Mouse (Mus musculus) embryonic facial prominence, embryonic 14.5 days (tissue): ENCODE measurements around the gene Dpy19l3. TPM values are rescaled to one million over a fixed set of nuclear protein-coding genes. Genes with fewer than 3 reads are reported as not detected.

Experiments
- ATAC-seq: fragments of 200-750 bp; cut with Nextera tagmentation; 2 replicates; pipeline ENCODE4 v1.8.0; 2017; ENCODE audit warnings: low read depth, moderate number of reproducible peaks, moderate TSS enrichment
- DNase-seq: peaks from one replicate; pipeline ENCODE4 v3.0.0-alpha.2; 2015; ENCODE audit warnings: low spot score
- H3K27ac ChIP-seq: fragments of 300-500 bp; sonication (generic); replicated peaks from 2 replicates; pipeline ENCODE4 v1.5.1; 2014; ENCODE audit warnings: low read depth, mild to moderate bottlenecking, low read length, moderate library complexity
- H3K27me3 ChIP-seq: fragments of 300-500 bp; sonication (generic); replicated peaks from 2 replicates; pipeline ENCODE4 v1.6.1; 2014; ENCODE audit warnings: low read length; ENCODE audit not compliant: control insufficient read depth, insufficient read depth
- H3K36me3 ChIP-seq: fragments of 300-500 bp; sonication (generic); 2 replicates; pipeline ENCODE4 v1.6.1; 2014; ENCODE audit warnings: low read length, mixed read lengths; ENCODE audit not compliant: control insufficient read depth, insufficient read depth
- H3K4me1 ChIP-seq: fragments of 300-500 bp; sonication (generic); 2 replicates; pipeline ENCODE4 v1.6.1; 2014; ENCODE audit warnings: antibody characterized with exemption, low read length; ENCODE audit not compliant: control insufficient read depth, insufficient read depth
- H3K4me2 ChIP-seq: fragments of 300-500 bp; sonication (generic); 2 replicates; pipeline ENCODE4 v1.6.1; 2014; ENCODE audit warnings: low read depth, mild to moderate bottlenecking, low read length, moderate library complexity, mixed read lengths
- H3K4me3 ChIP-seq: fragments of 300-500 bp; sonication (generic); 2 replicates; pipeline ENCODE4 v1.5.1; 2014; ENCODE audit warnings: low read depth, mild to moderate bottlenecking, low read length
- H3K9ac ChIP-seq: fragments of 300-500 bp; sonication (generic); 2 replicates; pipeline ENCODE4 v1.6.1; 2014; ENCODE audit warnings: low read depth, mild to moderate bottlenecking, low read length, moderate library complexity, mixed read lengths
- H3K9me3 ChIP-seq: fragments of 300-500 bp; sonication (generic); 2 replicates; pipeline ENCODE4 v1.6.1; 2016; ENCODE audit warnings: low read length; ENCODE audit not compliant: control insufficient read depth
- WGBS: fragments of 180-500 bp; shearing (Covaris S2); extraction: QIAGEN DNeasy Blood & Tissue Kit; methylation state at CpG from one replicate; pipeline ENCODE4 v1.1.7; 2014; 5-methylcytosine and 5-hydroxymethylcytosine counted together
- polyA plus RNA-seq: library from polyadenylated mRNA; unstranded; fragments of >200 nt; fragmentation: Nextera tagmentation; extraction: Ambion mirVana; gene quantifications from 2 replicates; pipeline ENCODE4 v1.2.1, GENCODE M21; 2014

Dpy19l3 gene
- polyA plus RNA-seq, 1 experiment from 2014 or later: 34.9 TPM

DNA sequence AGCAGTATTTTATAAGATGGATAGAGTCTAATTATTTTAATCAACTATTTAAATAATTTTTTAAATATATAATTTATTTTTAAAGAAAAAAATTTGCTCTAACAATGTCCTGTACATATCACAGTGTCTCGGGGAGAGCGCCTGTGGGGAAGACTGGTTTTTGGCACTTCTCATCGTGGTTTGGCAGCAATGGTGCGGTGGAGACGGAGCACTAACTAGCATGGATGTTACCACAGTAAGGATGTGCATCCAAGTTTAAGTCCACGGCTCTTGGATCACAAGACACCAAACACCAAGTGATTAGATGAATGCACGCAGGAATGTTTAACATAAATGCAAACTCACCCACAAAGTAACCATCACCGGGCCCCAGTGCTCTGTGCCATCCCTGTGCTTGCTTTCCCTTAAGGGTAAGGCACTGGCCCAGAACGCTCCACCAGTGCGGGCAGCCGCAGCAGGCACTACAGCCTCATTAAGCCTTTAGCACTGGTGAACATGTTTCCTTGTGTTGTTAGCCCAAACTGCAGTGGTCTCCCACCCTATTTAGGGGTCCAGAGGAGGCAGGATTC, 65.4 kb downstream of the Dpy19l3 start:
- H3K4me2 ChIP-seq: no peak overlapping the region
- H3K4me1 ChIP-seq: peaks cover 13% of the 10 kb centered on the region
- no peaks in the 10 kb centered on the region for H3K9me3 ChIP-seq
- no peak overlapping the region for H3K4me3 ChIP-seq
- H3K9ac ChIP-seq: no peak overlapping the region
- DNase-seq (peak; percentile 80), ATAC-seq (peak; percentile 55; the same call in 1 of the 2 replicates)
- 60% methylated on average over 11 of the region's 11 CpGs for WGBS
- no peaks in the 10 kb centered on the region for H3K27me3 ChIP-seq
- H3K36me3 ChIP-seq: peaks cover 23% of the 10 kb centered on the region; the same call in 1 of the 2 replicates
- H3K27ac ChIP-seq: no peak overlapping the region

DNA sequence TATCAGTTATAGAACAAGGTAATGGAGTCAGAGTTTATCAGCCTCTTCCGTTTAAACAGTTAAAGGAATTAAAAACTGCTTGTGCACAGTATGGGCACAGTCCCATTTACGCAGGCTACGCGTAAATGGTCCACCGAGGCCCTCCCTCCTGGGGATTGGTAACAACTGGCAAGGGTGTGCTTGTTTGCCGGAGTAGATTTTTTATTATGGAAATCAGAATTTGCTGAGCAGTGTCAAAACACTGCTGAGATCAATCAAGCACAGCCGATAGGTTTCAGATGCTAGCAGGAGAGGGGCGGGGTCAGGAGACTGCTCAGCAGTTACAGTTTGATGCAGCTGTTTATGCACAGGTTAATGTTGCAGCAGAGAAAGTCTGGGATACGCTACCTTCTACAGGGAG, 66.0 kb downstream of the Dpy19l3 start:
- WGBS: 53% methylated on average over 9 of the region's 9 CpGs
- ATAC-seq (0 out of 2 replicates have a peak, but pooled peaks have one; percentile 4), DNase-seq (peak; percentile 28)
- Histone ChIP-seq H3K9ac (no peak overlapping the region), H3K4me1 (peaks cover 13% of the 10 kb centered on the region), H3K4me2 (no peak overlapping the region), H3K9me3 (no peaks in the 10 kb centered on the region), H3K27ac (no peak overlapping the region), H3K4me3 (no peak overlapping the region), H3K36me3 (peaks cover 23% of the 10 kb centered on the region; the same call in 1 of the 2 replicates), H3K27me3 (no peaks in the 10 kb centered on the region)

DNA sequence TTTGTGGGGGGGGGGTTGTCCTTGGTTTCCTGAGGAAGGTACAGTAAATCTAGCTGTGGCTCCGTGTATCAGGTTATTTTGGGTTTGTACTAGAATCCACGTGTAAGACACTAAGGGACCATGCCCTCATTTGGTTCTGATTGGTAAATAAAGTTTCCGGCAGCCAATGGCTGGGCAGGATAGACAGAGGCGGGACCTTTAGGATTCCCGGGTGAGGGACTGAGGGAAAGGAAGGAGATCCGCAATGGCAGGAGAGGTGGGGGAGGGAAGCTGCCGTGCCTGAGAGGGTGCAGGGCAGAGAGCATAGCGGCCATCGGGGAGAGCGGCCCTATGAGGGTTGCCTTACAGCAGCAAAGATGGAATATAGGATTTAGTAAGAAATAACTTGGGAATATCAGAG, 67.0 kb downstream of the Dpy19l3 start:
- H3K4me1 ChIP-seq: peaks cover 13% of the 10 kb centered on the region
- H3K4me3 ChIP-seq: no peak overlapping the region
- peak; percentile 51 for DNase-seq
- 27% methylated on average over 10 of the region's 10 CpGs for WGBS
- no peak overlapping the region for H3K9ac ChIP-seq
- no peaks in the 10 kb centered on the region for H3K27me3 ChIP-seq
- no peaks in the 10 kb centered on the region for H3K9me3 ChIP-seq
- ATAC-seq: no peak
- H3K36me3 ChIP-seq: peaks cover 19% of the 10 kb centered on the region; the same call in 1 of the 2 replicates
- H3K27ac ChIP-seq: no peak overlapping the region
- H3K4me2 ChIP-seq: peak overlapping the region; percentile 40

DNA sequence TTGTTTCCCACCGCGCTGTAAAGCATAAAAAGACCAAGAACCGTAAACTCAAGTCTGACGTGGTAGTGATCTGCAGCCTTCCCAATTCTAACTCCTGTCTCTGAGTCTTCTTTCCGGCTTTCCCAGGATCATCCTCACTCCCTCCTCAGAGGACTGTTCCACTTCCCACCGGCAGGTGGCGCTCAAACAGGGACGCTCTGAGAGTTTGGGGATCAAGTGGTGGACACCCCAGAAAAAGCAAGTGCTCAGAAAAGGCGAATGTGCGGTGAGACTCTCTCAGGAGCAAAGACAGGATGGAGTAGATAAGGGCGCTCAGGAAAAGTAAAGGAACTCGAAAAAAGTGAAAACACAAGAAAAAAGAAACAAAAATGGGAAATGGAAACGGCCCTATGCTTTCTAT, 67.5 kb downstream of the Dpy19l3 start:
- Histone ChIP-seq H3K9me3 (peaks cover under 1% of the 10 kb centered on the region; the same call in 1 of the 2 replicates), H3K27ac (peak overlapping the region; percentile 41; the same call in 1 of the 2 replicates), H3K9ac (no peak overlapping the region), H3K4me3 (no peak overlapping the region), H3K4me1 (peaks cover 13% of the 10 kb centered on the region), H3K4me2 (peak overlapping the region; percentile 40), H3K36me3 (peaks cover 15% of the 10 kb centered on the region; the same call in 1 of the 2 replicates), H3K27me3 (no peaks in the 10 kb centered on the region)
- 26% methylated on average over 13 of the region's 13 CpGs for WGBS
- DNase-seq: peak; percentile 38
- peak; percentile 21; the same call in 1 of the 2 replicates for ATAC-seq

DNA sequence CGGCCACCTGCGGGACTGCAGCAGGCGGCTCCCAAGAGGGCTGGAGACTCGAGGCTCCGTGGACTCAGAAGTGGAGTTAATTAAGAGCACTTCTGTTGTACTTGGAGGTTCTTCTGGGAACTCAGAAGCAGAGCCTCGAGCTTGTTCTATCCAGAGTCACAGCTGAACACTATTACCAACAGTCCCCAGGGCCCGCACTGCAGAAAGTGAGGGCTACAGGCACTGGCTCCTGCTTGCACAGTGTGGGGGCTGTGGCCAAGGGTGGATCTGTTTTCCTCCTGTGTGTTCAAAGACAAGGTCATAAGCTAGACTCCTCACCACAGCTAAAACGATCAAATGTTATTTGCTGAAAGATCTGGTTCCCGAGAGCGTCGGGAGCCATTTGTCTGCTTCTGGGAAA, 68.0 kb downstream of the Dpy19l3 start:
- Histone ChIP-seq H3K4me3 (no peak overlapping the region), H3K4me1 (peaks cover 13% of the 10 kb centered on the region), H3K36me3 (peaks cover 15% of the 10 kb centered on the region; the same call in 1 of the 2 replicates), H3K27ac (peak overlapping the region; percentile 41), H3K9ac (no peak overlapping the region), H3K27me3 (no peaks in the 10 kb centered on the region), H3K9me3 (peaks cover 4% of the 10 kb centered on the region; the same call in 1 of the 2 replicates), H3K4me2 (peak overlapping the region; percentile 21; the same call in 1 of the 2 replicates)
- DNase-seq (peak; percentile 50), ATAC-seq (peak; percentile 70)
- 36% methylated on average over 11 of the region's 11 CpGs for WGBS

DNA sequence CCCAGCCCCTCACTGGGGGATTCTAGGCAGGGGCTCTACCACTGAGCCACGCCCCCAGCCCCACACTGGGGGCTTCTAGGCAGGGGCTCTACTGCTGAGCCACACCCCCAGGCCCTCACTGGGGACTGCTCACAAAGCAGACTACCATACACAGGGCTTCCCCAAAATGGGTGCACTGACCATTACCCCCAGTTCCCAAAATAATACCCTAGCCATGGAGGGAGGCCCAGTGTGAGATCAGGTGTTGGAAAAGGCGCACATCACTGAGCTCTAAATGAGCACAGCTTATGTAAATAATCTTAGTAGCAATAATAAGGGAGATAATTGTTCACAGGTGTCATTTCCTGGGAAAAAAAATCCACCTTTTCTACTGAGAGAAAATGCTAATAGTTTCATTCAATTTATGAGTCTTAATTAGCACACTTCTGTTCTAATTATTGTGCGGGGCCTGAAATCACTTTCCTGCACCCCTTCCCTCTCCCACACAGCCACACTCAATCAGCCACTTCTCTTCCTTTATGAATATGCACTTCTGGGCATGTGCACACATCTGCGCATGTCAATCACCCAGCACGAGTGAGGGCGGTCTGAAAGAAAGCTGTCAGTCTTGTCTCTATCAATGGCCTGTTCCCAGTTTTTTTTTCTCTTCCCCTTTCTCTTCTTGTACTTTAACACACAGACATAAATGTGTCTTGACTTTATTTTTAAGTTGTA, 70.7 kb downstream of the Dpy19l3 start:
- H3K9me3 ChIP-seq: peaks cover 4% of the 10 kb centered on the region; the same call in 1 of the 2 replicates
- H3K4me2 ChIP-seq: no peak overlapping the region
- 74% methylated on average over 6 of the region's 6 CpGs for WGBS
- H3K27ac ChIP-seq: no peak overlapping the region
- no peak overlapping the region for H3K4me3 ChIP-seq
- H3K27me3 ChIP-seq: no peaks in the 10 kb centered on the region
- H3K9ac ChIP-seq: no peak overlapping the region
- no peaks in the 10 kb centered on the region for H3K36me3 ChIP-seq
- ATAC-seq (no peak), DNase-seq (no peak)
- peaks cover 13% of the 10 kb centered on the region for H3K4me1 ChIP-seq

DNA sequence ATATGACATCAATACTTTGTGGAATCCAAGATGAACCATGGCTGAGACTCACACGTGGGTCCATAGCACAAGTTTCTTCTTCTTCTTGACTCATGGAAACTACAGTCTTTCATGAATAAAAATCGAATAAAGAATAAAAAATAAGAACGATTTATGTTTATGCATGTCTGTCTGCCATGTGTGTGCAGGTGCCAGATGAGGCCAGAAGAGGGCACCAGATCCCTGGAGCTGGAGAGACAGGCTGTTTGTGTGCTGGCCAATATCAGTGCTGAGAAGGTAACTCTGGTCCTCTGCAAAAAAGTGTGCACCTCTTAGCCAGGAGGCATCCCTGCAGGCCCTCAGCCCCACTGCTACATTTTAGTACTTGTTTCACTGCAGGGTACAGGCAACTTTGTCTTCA, 72.7 kb downstream of the Dpy19l3 start:
- no peak overlapping the region for H3K4me3 ChIP-seq
- ATAC-seq: no peak
- H3K9me3 ChIP-seq: peaks cover 4% of the 10 kb centered on the region; the same call in 1 of the 2 replicates
- no peak for DNase-seq
- no peaks in the 10 kb centered on the region for H3K4me1 ChIP-seq
- 83% methylated on average over 3 of the region's 3 CpGs for whole genome bisulfite sequencing
- H3K27me3 ChIP-seq: no peaks in the 10 kb centered on the region
- no peaks in the 10 kb centered on the region for H3K36me3 ChIP-seq
- H3K4me2 ChIP-seq: no peak overlapping the region
- no peak overlapping the region for H3K27ac ChIP-seq
- no peak overlapping the region for H3K9ac ChIP-seq

DNA sequence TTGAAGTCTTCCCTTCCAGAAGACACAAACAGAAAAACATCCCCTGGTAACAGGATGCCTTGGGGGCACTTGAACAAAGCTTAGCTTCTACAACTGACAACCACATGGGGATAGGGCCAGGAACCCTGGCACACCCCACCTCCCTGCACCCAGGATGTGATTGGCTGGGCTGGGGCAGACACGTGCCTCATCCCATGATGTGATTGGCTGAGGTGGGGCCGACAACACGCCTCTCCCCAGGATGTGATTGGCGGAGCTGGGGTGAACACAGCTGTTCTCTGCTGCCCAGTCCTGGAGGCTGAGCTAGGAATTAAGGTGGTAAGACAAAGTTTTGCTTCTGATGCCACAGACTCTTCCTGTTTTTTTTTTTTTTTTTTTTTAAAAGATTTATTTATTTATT, 75.3 kb downstream of the Dpy19l3 start:
- no peak overlapping the region for H3K4me3 ChIP-seq
- no peak overlapping the region for H3K27ac ChIP-seq
- H3K4me1 ChIP-seq: no peaks in the 10 kb centered on the region
- peaks cover 4% of the 10 kb centered on the region; the same call in 1 of the 2 replicates for H3K9me3 ChIP-seq
- H3K4me2 ChIP-seq: no peak overlapping the region
- no peak for DNase-seq
- no peaks in the 10 kb centered on the region for H3K36me3 ChIP-seq
- no peak for ATAC-seq
- WGBS: 71% methylated on average over 4 of the region's 4 CpGs
- H3K27me3 ChIP-seq: no peaks in the 10 kb centered on the region
- H3K9ac ChIP-seq: no peak overlapping the region
